Mouse (Mus musculus): ENCODE data around the gene Mpp2.

Mpp2 gene

DNA sequence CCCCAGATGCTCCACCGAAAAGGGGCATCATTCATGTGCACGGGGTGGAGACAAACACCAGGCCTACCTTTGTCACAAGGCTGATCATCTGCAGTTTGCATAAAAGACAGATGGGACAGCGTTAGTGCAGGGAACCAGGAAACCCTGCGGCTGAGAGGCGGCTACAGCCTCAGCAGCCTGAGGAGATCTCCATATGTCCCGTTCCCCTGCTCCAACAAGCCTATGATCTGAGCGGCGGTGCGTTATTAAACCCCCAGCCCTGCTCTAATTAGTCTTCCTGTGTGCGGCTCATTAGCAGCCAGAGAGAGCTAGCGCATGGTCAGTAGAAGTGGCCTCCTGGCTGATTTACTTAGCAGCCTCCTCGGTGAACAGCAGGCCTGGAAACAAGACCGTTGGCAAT is 78.2 kb downstream of the Mpp2 start:
- DNase-seq (ENCODE audit: low read depth, low spot score), result no peak

GRCm38 (mm10) chr11:102008954-102009637 is 79.2 kb downstream of the Mpp2 start:
- no peak for DNase-seq (ENCODE audit: low read depth, low spot score)

- DNase-seq (ENCODE audit: low read depth, low spot score), result no peak
These were observed 79.9 kb downstream of the Mpp2 start for GRCm38 (mm10) chr11:102008372-102008771.

Measured in WW6 (cell line).